Mouse (Mus musculus): ENCODE data around the gene Ppp1r21. TPM values are rescaled to one million over a fixed set of nuclear protein-coding genes. Genes with fewer than 3 reads are reported as not detected.
A peak's percentile ranks its signal among the peaks of the same experiment; 100 is the strongest.

Ppp1r21 gene
- polyA plus RNA-seq, 1 experiment from 2014 or later = 24.7 TPM

DNA sequence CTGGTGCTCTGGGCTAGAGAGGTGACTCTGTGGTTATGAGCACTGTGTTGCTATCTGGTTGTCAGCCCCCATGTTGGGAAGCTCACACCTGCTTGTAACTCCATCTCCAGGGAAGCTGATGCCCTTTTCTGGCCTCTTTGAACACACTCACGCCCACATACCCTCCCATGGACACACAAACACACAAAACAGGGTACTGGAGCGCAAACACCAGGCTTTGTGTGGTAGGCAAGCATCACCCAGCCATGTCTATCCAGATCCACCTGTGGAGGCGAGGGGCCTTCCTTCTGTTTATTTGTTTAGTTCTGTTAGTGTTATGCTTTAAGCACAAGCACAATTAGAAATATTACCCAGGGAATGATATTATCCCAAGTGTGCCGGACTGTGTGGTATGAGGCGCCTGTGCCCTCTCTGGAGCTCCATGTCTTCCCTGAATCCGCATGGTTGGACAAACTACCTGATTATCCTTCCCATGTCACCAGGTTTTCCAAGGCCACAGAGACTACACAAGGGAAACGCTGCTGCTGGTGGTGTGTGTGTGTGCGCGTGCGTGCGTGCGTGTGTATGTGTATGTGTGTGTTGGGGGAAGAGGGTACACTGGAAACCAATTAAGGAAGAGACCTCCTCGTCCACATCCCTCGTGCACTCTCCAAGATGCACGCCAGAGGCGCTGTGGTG is 66.8 kb downstream of the Ppp1r21 start:
- Histone ChIP-seq H3K27me3 (ENCODE audit: control insufficient read depth, insufficient read depth, low read depth, low read length) (no peaks in the 10 kb centered on the region), H3K27ac (ENCODE audit: low read length) (peak overlapping the region; percentile 93), H3K36me3 (ENCODE audit: control insufficient read depth, insufficient read depth, low read length) (no peaks in the 10 kb centered on the region), H3K4me3 (ENCODE audit: low read length) (peak overlapping the region; percentile 66), H3K9ac (ENCODE audit: low read length) (peak overlapping the region; percentile 81), H3K9me3 (ENCODE audit: control insufficient read depth, low read length) (no peaks in the 10 kb centered on the region), H3K4me1 (replicated peaks; ENCODE audit: control insufficient read depth, insufficient read depth, low read length) (peaks cover 24% of the 10 kb centered on the region), H3K4me2 (ENCODE audit: low read depth, low read length) (peak overlapping the region; percentile 95)
- WGBS = 27% methylated on average over 16 of the region's 16 CpGs
- no peak for ATAC-seq (ENCODE audit: low read depth)

GRCm38 (mm10) chr17:88597222-88598055 is 67.5 kb downstream of the Ppp1r21 start, which contains the start of gene Ston1:
Gene Ston1 (plus strand): TSS chr17:88597684.
- Histone ChIP-seq H3K9me3 (ENCODE audit: control insufficient read depth, low read length) (no peaks in the 10 kb centered on the region), H3K4me1 (replicated peaks; ENCODE audit: control insufficient read depth, insufficient read depth, low read length) (peaks cover 24% of the 10 kb centered on the region), H3K9ac (ENCODE audit: low read length) (peak within 1 kb of the TSS; percentile 81), H3K27ac (ENCODE audit: low read length) (peak within 1 kb of the TSS; percentile 93), H3K4me3 (ENCODE audit: low read length) (peak within 1 kb of the TSS; percentile 66), H3K27me3 (ENCODE audit: control insufficient read depth, insufficient read depth, low read depth, low read length) (no peaks in the 10 kb centered on the region), H3K4me2 (ENCODE audit: low read depth, low read length) (peak within 1 kb of the TSS; percentile 95), H3K36me3 (ENCODE audit: control insufficient read depth, insufficient read depth, low read length) (no peaks in the 10 kb centered on the region)
- peak; percentile 93 for ATAC-seq (ENCODE audit: low read depth)
- under 1% methylated on average over 39 of the region's 41 CpGs for WGBS

DNA sequence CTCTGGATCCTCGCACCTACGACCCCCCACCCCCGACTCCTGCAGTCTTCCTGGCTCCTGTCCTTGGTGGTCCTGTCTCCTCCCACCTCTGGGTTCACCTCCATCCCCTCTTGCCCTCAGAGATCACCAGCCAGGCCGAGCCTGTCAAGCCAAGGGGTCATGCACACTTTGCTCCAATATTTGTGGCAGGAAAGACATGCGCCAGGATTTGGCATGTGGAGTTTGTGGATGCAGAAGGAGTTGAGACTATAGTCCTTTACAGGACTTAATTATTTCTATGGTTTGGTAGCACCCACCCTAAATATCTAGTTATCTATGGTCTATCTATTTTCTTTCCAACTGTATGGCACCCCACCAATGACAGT is 68.1 kb downstream of the Ppp1r21 start:
- H3K36me3 ChIP-seq (ENCODE audit: control insufficient read depth, insufficient read depth, low read length) = no peaks in the 10 kb centered on the region
- 3% methylated on average over 5 of the region's 5 CpGs for WGBS
- peak overlapping the region; percentile 81 for H3K9ac ChIP-seq (ENCODE audit: low read length)
- no peaks in the 10 kb centered on the region for H3K9me3 ChIP-seq (ENCODE audit: control insufficient read depth, low read length)
- H3K27me3 ChIP-seq (ENCODE audit: control insufficient read depth, insufficient read depth, low read depth, low read length) = no peaks in the 10 kb centered on the region
- peaks cover 24% of the 10 kb centered on the region for H3K4me1 ChIP-seq (replicated peaks; ENCODE audit: control insufficient read depth, insufficient read depth, low read length)
- peak overlapping the region; percentile 95 for H3K4me2 ChIP-seq (ENCODE audit: low read depth, low read length)
- H3K27ac ChIP-seq (ENCODE audit: low read length) = peak overlapping the region; percentile 93
- no peak for ATAC-seq (ENCODE audit: low read depth)
- H3K4me3 ChIP-seq (ENCODE audit: low read length) = peak overlapping the region; percentile 66

DNA sequence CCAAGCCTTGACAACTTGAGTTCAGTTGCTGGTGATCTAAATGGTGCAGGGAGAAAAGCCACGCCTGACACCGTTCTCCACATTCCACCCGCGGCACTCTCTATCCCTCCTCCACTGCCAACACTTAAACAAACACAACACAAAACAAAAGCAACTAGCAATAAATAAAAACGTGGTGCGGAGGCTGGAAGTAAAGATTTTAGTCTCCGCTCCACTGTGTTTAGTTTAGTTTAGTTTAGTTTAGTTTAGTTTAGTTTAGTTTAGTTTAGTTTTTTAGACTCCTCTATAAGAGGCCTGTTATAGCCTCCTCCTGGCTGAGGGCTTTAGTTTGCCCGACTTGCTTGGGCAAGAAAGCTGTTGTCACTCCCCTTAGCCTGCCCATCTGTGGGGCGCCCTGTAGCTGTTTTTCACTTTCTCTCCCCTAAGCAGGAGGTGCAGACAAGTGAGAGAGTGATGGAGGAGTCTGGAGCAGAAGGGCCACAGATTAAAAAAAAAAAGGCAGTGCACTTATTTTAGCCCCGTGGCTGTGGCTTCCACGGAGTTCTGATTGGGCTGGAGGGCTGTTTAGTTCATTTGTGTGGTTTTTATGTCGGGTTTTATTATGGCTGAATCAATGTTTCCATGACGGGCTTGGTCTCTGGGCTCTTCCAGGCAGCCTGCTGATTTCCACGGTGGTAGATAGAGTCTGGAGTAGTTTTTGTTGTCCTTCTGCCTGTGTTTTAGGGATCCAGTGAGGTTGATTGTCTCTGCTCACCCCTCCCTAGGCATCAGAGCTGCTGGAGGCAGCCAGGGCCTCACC is 68.9 kb downstream of the Ppp1r21 start:
- ATAC-seq (ENCODE audit: low read depth) = 0 out of 2 replicates have a peak, but pooled peaks have one; percentile 15
- WGBS = 17% methylated on average over 14 of the region's 14 CpGs
- Histone ChIP-seq H3K9ac (ENCODE audit: low read length) (peak overlapping the region; percentile 56), H3K9me3 (ENCODE audit: control insufficient read depth, low read length) (no peaks in the 10 kb centered on the region), H3K27me3 (ENCODE audit: control insufficient read depth, insufficient read depth, low read depth, low read length) (no peaks in the 10 kb centered on the region), H3K36me3 (ENCODE audit: control insufficient read depth, insufficient read depth, low read length) (no peaks in the 10 kb centered on the region), H3K4me2 (ENCODE audit: low read depth, low read length) (peak overlapping the region; percentile 95), H3K4me3 (ENCODE audit: low read length) (peak overlapping the region; percentile 66), H3K4me1 (replicated peaks; ENCODE audit: control insufficient read depth, insufficient read depth, low read length) (peaks cover 24% of the 10 kb centered on the region), H3K27ac (ENCODE audit: low read length) (peak overlapping the region; percentile 14)

DNA sequence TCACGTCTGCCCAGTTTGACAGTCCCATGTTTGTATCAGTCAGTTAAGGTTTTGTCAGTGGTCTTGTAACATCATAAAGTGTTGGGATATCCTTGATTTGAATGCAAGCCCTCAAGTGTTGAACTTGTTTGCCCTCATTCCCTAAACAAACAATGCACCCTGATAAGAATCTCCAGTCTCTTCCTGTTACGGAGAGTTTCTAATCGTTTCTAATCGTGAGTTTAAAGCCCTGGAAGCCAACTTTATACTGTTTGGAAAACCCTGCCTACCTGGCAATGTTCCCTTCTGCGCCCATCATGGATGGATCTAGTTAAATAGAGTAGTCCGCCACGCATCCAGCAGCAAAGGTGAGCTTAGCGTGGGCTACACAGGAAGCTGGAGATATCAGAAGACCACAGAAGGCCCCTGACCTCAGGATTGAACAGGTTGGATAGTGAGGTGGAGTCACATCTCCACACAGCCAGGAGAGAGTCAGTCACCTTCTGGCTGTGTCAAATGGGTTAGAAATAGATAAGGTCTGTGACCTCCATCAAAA is 70.6 kb downstream of the Ppp1r21 start:
- no peak for ATAC-seq (ENCODE audit: low read depth)
- WGBS = 58% methylated on average over 8 of the region's 8 CpGs

GRCm38 (mm10) chr17:88603943-88604342 is 74.0 kb downstream of the Ppp1r21 start:
- no peak overlapping the region for H3K27ac ChIP-seq (ENCODE audit: low read length)

More for the DNA sequence above, 70.6 kb downstream of the Ppp1r21 start:
- H3K4me3 ChIP-seq (ENCODE audit: low read length) = no peak overlapping the region
- no peak overlapping the region for H3K27ac ChIP-seq (ENCODE audit: low read length)
- H3K36me3 ChIP-seq (ENCODE audit: control insufficient read depth, insufficient read depth, low read length) = no peaks in the 10 kb centered on the region
- no peaks in the 10 kb centered on the region for H3K9me3 ChIP-seq (ENCODE audit: control insufficient read depth, low read length)
- no peak overlapping the region for H3K4me2 ChIP-seq (ENCODE audit: low read depth, low read length)
- peaks cover 24% of the 10 kb centered on the region for H3K4me1 ChIP-seq (replicated peaks; ENCODE audit: control insufficient read depth, insufficient read depth, low read length)
- no peaks in the 10 kb centered on the region for H3K27me3 ChIP-seq (ENCODE audit: control insufficient read depth, insufficient read depth, low read depth, low read length)
- H3K9ac ChIP-seq (ENCODE audit: low read length) = no peak overlapping the region

GRCm38 (mm10) chr17:88606056-88606455 is 76.1 kb downstream of the Ppp1r21 start:
- H3K36me3 ChIP-seq (ENCODE audit: control insufficient read depth, insufficient read depth, low read length) = 0 out of 2 replicates have a peak, but pooled peaks cover 2% of the 10 kb centered on the region
- H3K4me1 ChIP-seq (replicated peaks; ENCODE audit: control insufficient read depth, insufficient read depth, low read length) = no peaks in the 10 kb centered on the region
- H3K27ac ChIP-seq (ENCODE audit: low read length) = no peak overlapping the region
- no peak for ATAC-seq (ENCODE audit: low read depth)
- no peak overlapping the region for H3K4me3 ChIP-seq (ENCODE audit: low read length)
- H3K9me3 ChIP-seq (ENCODE audit: control insufficient read depth, low read length) = no peaks in the 10 kb centered on the region
- no peaks in the 10 kb centered on the region for H3K27me3 ChIP-seq (ENCODE audit: control insufficient read depth, insufficient read depth, low read depth, low read length)
- H3K4me2 ChIP-seq (ENCODE audit: low read depth, low read length) = no peak overlapping the region
- H3K9ac ChIP-seq (ENCODE audit: low read length) = no peak overlapping the region
- WGBS = 82% methylated on average over 2 of the region's 2 CpGs

More at GRCm38 (mm10) chr17:88603943-88604342, 74.0 kb downstream of the Ppp1r21 start:
- Histone ChIP-seq H3K9ac (ENCODE audit: low read length) (no peak overlapping the region), H3K4me2 (ENCODE audit: low read depth, low read length) (no peak overlapping the region), H3K9me3 (ENCODE audit: control insufficient read depth, low read length) (no peaks in the 10 kb centered on the region), H3K36me3 (ENCODE audit: control insufficient read depth, insufficient read depth, low read length) (no peaks in the 10 kb centered on the region), H3K4me3 (ENCODE audit: low read length) (no peak overlapping the region), H3K4me1 (replicated peaks; ENCODE audit: control insufficient read depth, insufficient read depth, low read length) (peaks cover 17% of the 10 kb centered on the region), H3K27me3 (ENCODE audit: control insufficient read depth, insufficient read depth, low read depth, low read length) (no peaks in the 10 kb centered on the region)
- no peak for ATAC-seq (ENCODE audit: low read depth)
- 90% methylated on average over 11 of the region's 11 CpGs for WGBS

DNA sequence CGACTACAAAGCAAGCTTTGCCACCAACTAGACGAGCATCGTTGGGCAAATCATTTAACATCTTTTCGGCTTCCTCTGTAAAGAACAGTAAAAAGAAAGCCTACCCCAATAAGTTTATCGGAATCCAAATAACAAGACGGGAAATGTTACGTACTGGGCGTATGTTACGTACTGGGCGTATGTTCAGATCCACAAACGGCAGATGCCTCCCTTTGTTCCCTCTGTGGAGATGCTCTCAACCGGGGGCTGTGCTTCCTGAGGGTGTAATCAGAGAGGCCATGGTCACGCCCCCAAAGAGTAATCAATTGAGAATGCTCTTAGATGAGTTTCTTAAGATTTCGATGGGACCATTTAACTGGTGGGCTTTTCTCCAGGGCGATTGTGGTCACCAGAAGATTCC is 79.4 kb downstream of the Ppp1r21 start:
- Histone ChIP-seq H3K27me3 (ENCODE audit: control insufficient read depth, insufficient read depth, low read depth, low read length) (no peaks in the 10 kb centered on the region), H3K4me3 (ENCODE audit: low read length) (no peak overlapping the region), H3K4me1 (replicated peaks; ENCODE audit: control insufficient read depth, insufficient read depth, low read length) (peaks cover 7% of the 10 kb centered on the region; the same call in 1 of the 2 replicates), H3K27ac (ENCODE audit: low read length) (no peak overlapping the region), H3K36me3 (ENCODE audit: control insufficient read depth, insufficient read depth, low read length) (0 out of 2 replicates have a peak, but pooled peaks cover 2% of the 10 kb centered on the region), H3K9me3 (ENCODE audit: control insufficient read depth, low read length) (no peaks in the 10 kb centered on the region), H3K9ac (ENCODE audit: low read length) (no peak overlapping the region), H3K4me2 (ENCODE audit: low read depth, low read length) (no peak overlapping the region)
- WGBS = 84% methylated on average over 15 of the region's 15 CpGs
- no peak for ATAC-seq (ENCODE audit: low read depth)

All from lung, embryonic 16.5 days (tissue).